ENCODE assay signal across 8 mouse cellular contexts in the genomic region with DNA sequence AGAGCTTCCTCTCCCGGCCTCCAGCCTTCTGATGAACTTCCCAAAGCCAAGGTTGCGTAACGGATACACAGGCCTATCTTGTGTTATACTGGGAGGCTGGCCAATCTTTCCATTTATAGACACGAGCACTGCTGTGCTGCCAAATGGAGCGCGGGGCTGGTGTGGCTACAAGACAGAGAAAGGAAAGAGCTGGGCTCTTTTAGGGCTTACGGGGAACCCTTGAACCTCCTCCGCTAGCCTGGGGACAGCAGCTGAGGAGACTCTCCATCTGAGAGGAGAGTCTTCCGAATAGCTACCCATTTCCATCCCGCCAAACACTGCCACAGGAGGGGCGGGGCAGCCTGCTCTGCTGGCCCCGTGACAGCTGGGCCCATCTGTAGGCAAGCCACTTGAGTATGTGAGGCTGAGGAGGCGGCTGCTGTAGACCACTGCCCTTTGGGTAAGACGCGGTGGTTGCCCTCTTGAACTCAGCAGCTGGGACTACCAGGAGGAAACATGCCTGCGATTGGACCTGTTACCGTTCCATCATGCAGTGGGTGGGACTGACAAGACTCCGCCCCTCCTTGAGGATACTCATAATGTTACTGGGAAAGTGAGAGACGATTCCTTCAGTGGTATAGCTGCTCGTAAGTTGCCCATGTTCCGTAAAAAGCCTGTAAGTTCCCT. TPM values are rescaled to one million over a fixed set of nuclear protein-coding genes. Genes with fewer than 3 reads are reported as not detected.
DNase-seq lines count a peak whose midpoint lies in the region; ATAC-seq and TF ChIP-seq lines count a peak whose summit lies in the region.

No protein-coding gene starts in this region.

- H3K79me2 ChIP-seq in liver, adult 2 months (ENCODE audit: control insufficient read depth, insufficient read depth, low read length) = no peaks in the 10 kb centered on the region
- no peaks in the 10 kb centered on the region for H3K79me2 ChIP-seq in myocyte (ENCODE audit: control insufficient read depth, insufficient read depth)

- no peak for TF ChIP-seq POLR2A in liver, adult 2 months (IDR thresholded peaks at IDR 0.05; ENCODE audit: extremely low read depth, insufficient read depth, low read length)
- peak; percentile 69 for TF ChIP-seq POLR2A in myocyte (IDR thresholded peaks at IDR 0.05; ENCODE audit: insufficient read length, low read depth)

- H3ac ChIP-seq in myocyte (ENCODE audit: control insufficient read depth, insufficient read length) = no peak overlapping the region

- no peaks in the 10 kb centered on the region for H3K27me3 ChIP-seq in heart, embryonic 10.5 days (ENCODE audit: insufficient read depth, poor library complexity, severe bottlenecking)
- H3K27me3 ChIP-seq in kidney, embryonic 16.5 days (ENCODE audit: insufficient read depth, low read length) = no peaks in the 10 kb centered on the region
- H3K27me3 ChIP-seq in liver, adult 2 months (ENCODE audit: control insufficient read depth, insufficient read depth, low read length) = no peaks in the 10 kb centered on the region
- no peaks in the 10 kb centered on the region for H3K27me3 ChIP-seq in myocyte (ENCODE audit: control insufficient read depth, insufficient read depth, insufficient read length)

- peak overlapping the region; percentile 39 for H3K4me2 ChIP-seq in kidney, embryonic 16.5 days (replicated peaks; ENCODE audit: low read depth, low read length)
- H3K4me2 ChIP-seq in myocyte (ENCODE audit: low read depth) = peak overlapping the region; percentile 94

- peak overlapping the region; percentile 44 for H3K4me3 ChIP-seq in heart, embryonic 10.5 days
- H3K4me3 ChIP-seq in kidney, embryonic 16.5 days (ENCODE audit: low read length) = no peak overlapping the region; the same call in 1 of the 2 replicates
- H3K4me3 ChIP-seq in liver, adult 2 months (ENCODE audit: insufficient read depth, low read depth, low read length) = peak overlapping the region; percentile 64
- H3K4me3 ChIP-seq in myocyte = peak overlapping the region; percentile 15

- peak; percentile 52 for DNase-seq in retina, postnatal 1 day
- DNase-seq in retina, embryonic 14.5 days (ENCODE audit: low spot score) = no peak
- DNase-seq in heart, embryonic 10.5 days (ENCODE audit: low spot score) = peak; percentile 86
- DNase-seq in liver, adult 2 months (ENCODE audit: extremely low read depth, low read depth, low spot score) = peak; percentile 96
- DNase-seq in telencephalon, adult 2 months (ENCODE audit: low read depth, low spot score) = peak; percentile 87

- H3K9ac ChIP-seq in kidney, embryonic 16.5 days (replicated peaks; ENCODE audit: low read length) = no peak overlapping the region; the same call in 1 of the 2 replicates
- peak overlapping the region; percentile 68 for H3K9ac ChIP-seq in liver, adult 2 months (ENCODE audit: low read depth, low read length)

- H3K4me1 ChIP-seq in heart, embryonic 10.5 days = peaks cover 51% of the 10 kb centered on the region
- H3K4me1 ChIP-seq in kidney, embryonic 16.5 days (ENCODE audit: insufficient read depth, low read length) = peaks cover 37% of the 10 kb centered on the region
- peaks cover 2% of the 10 kb centered on the region; the same call in 1 of the 2 replicates for H3K4me1 ChIP-seq in liver, adult 2 months (ENCODE audit: control insufficient read depth, insufficient read depth, low read length)

- H3K36me3 ChIP-seq in heart, embryonic 10.5 days = no peaks in the 10 kb centered on the region
- no peaks in the 10 kb centered on the region for H3K36me3 ChIP-seq in kidney, embryonic 16.5 days (ENCODE audit: insufficient read depth, low read length)
- no peaks in the 10 kb centered on the region for H3K36me3 ChIP-seq in liver, adult 2 months (ENCODE audit: control insufficient read depth, insufficient read depth, low read length)
- H3K36me3 ChIP-seq in myocyte (ENCODE audit: control insufficient read depth, insufficient read depth) = no peaks in the 10 kb centered on the region

- 34% methylated on average over 21 of the region's 21 CpGs for WGBS in heart, embryonic 10.5 days
- 50% methylated on average over 21 of the region's 21 CpGs for WGBS in kidney, embryonic 16.5 days
- 24% methylated on average over 21 of the region's 21 CpGs for WGBS in liver, adult 2 months

- peak; percentile 69 for ATAC-seq in erythroblast, adult 5-6 weeks (replicated peaks; ENCODE audit: low FRiP score, poor library complexity, severe bottlenecking)
- peak; percentile 92 for ATAC-seq in kidney, embryonic 16.5 days (ENCODE audit: low FRiP score, low TSS enrichment)

- no peak for TF ChIP-seq CTCF in liver, adult 2 months (IDR thresholded peaks at IDR 0.05; ENCODE audit: low read depth, low read length)

- H3K27ac ChIP-seq in heart, embryonic 10.5 days = peak overlapping the region; percentile 90
- peak overlapping the region; percentile 93 for H3K27ac ChIP-seq in kidney, embryonic 16.5 days (ENCODE audit: low read length)
- H3K27ac ChIP-seq in liver, adult 2 months (replicated peaks; ENCODE audit: insufficient read depth, low read depth, low read length) = peak overlapping the region; percentile 88

- no peaks in the 10 kb centered on the region for H3K9me3 ChIP-seq in heart, embryonic 10.5 days
- no peaks in the 10 kb centered on the region for H3K9me3 ChIP-seq in kidney, embryonic 16.5 days (ENCODE audit: low read length)

TF ChIP-seq in myocyte, 11 proteins besides CTCF, POLR2A, EP300 and RAD21:
- TF ChIP-seq TCF3 (IDR thresholded peaks at IDR 0.05; ENCODE audit: insufficient read length, low read depth) (peak; percentile 74), MYOD1 (IDR thresholded peaks at IDR 0.05; ENCODE audit: control insufficient read depth in 1 of 3, insufficient read length in 2 of 3, low read depth in 2 of 3) (peak in 2 of 3 experiments; percentile 90 to 91), CEBPB (IDR thresholded peaks at IDR 0.05; ENCODE audit: insufficient read depth, poor library complexity, severe bottlenecking) (peak; percentile 99), POLR2AphosphoS2 (IDR thresholded peaks at IDR 0.05; ENCODE audit: insufficient read length, low read depth) (no peak), MYOG (IDR thresholded peaks at IDR 0.05; ENCODE audit: control insufficient read depth in 1 of 3, insufficient read depth in 1 of 3, insufficient read length in 2 of 3, low read depth in 2 of 3) (peak; percentile 49 to 98 (median 96)), TCF12 (IDR thresholded peaks at IDR 0.05; ENCODE audit: insufficient read depth, poor library complexity, severe bottlenecking) (peak; percentile 26), SRF (IDR thresholded peaks at IDR 0.05; ENCODE audit: control insufficient read depth, insufficient read length, low read depth) (peak; percentile 81), USF1 (IDR thresholded peaks at IDR 0.05; ENCODE audit: low read depth) (no peak)
TF ChIP-seq in myocyte: peak in this region for 6.

RNA-seq across cellular contexts. Expression of gene Mgst2, which starts 48.7 kb away (rescaled TPM):
- total RNA-seq in erythroblast, adult 5-6 weeks (2015; ENCODE audit: low replicate concordance) = 52.9 and 77.0 TPM in 2 replicates
- 10.2 and 19.8 TPM in 2 replicates for total RNA-seq in erythroblast, adult 5-6 weeks (2017; ENCODE audit: low replicate concordance)
- polyA plus RNA-seq in heart, embryonic 10.5 days (2016; fragmentation: Nextera tagmentation; extraction: Ambion mirVana) = 1.1 and 4.1 TPM in 2 replicates
- polyA plus RNA-seq in kidney, embryonic 16.5 days (2015; fragmentation: Nextera tagmentation; extraction: Ambion mirVana) = 1.1 and 1.6 TPM in 2 replicates
- not detected in 2 replicates for total RNA-seq in liver, adult 2 months (2014; rRNA removed)
- 0.02 TPM in 1 of 2 replicates, not detected in the other for polyA plus RNA-seq in liver, adult 2 months (2012; rRNA removed)
- 3.0 TPM for polyA plus RNA-seq in myocyte (2012; fragmentation: generic; extraction: Trizol)
